Mouse (Mus musculus): ENCODE data around the gene Ifngr1.

DNA sequence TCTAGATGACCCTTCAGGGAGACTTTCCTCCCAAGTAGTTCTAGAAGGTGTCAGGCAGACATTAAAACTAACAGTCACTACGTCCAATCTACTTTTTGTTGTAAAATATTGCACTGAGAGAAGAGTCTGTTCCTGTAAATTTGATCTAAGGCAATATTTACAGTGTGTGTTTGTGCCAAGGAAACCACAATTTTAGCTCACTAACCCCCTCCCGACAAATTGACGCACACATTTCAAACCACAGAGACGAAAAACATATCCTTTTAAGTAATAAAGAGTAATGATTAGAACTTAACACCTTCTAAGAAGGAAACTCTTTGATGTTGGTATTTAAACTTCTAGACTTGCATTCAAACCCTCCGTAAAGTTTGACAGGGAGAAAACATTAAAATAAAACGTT lies 13.7 kb upstream of the Ifngr1 start:
- TF ChIP-seq CTCF (IDR thresholded peaks at IDR 0.05; ENCODE audit: low read depth) (no peak), EP300 (IDR thresholded peaks at IDR 0.05; ENCODE audit: low read depth) (no peak)

Measured in heart, postnatal 0 days (tissue).